Mouse (Mus musculus) lung, embryonic 14.5 days (tissue): Measurements from ENCODE around the gene Rgs6. TPM values are rescaled to one million over a fixed set of nuclear protein-coding genes. Genes with fewer than 3 reads are reported as not detected.

Source experiments
- ATAC-seq: fragments of 200-750 bp; cut with Nextera tagmentation; 2 replicates; pipeline ENCODE4 v1.8.0; 2017; ENCODE audit warnings: mild to moderate bottlenecking, moderate TSS enrichment, moderate library complexity; ENCODE audit not compliant: insufficient read depth
- DNase-seq: peaks from one replicate; pipeline ENCODE4 v3.0.0-alpha.2; 2015
- H3K27ac ChIP-seq: fragments of 300-500 bp; sonication (generic); 2 replicates; pipeline ENCODE4 v1.5.1; 2014; ENCODE audit warnings: low read depth, mild to moderate bottlenecking, moderate library complexity
- H3K27me3 ChIP-seq: fragments of 300-500 bp; sonication (generic); 2 replicates; pipeline ENCODE4 v1.6.1; 2014; ENCODE audit warnings: low read length, control low read depth; ENCODE audit not compliant: insufficient read depth
- H3K36me3 ChIP-seq: fragments of 300-500 bp; sonication (generic); 2 replicates; pipeline ENCODE4 v1.6.1; 2014; ENCODE audit warnings: control low read depth; ENCODE audit not compliant: insufficient read depth
- H3K4me1 ChIP-seq: fragments of 300-500 bp; sonication (generic); 2 replicates; pipeline ENCODE4 v1.6.1; 2014; ENCODE audit warnings: antibody characterized with exemption, control low read depth; ENCODE audit not compliant: insufficient read depth
- H3K4me2 ChIP-seq: fragments of 300-500 bp; sonication (generic); 2 replicates; pipeline ENCODE4 v1.6.1; 2014; ENCODE audit warnings: mild to moderate bottlenecking
- H3K4me3 ChIP-seq: fragments of 300-500 bp; sonication (generic); 2 replicates; pipeline ENCODE4 v1.5.1; 2014; ENCODE audit warnings: low read depth, low read length
- H3K9ac ChIP-seq: fragments of 300-500 bp; sonication (generic); 2 replicates; pipeline ENCODE4 v1.6.1; 2014
- H3K9me3 ChIP-seq: fragments of 300-500 bp; sonication (generic); 2 replicates; pipeline ENCODE4 v1.6.1; 2016; ENCODE audit warnings: low read depth, low read length, control low read depth
- CTCF ChIP-seq: IDR thresholded peaks from 2 replicates; pipeline ENCODE4 v1.5.1; 2016; ENCODE audit warnings: antibody characterized with exemption, low read depth
- WGBS: fragments of 180-500 bp; shearing (Covaris S2); extraction: QIAGEN DNeasy Blood & Tissue Kit; methylation state at CpG from one replicate; pipeline ENCODE4 v1.1.7; 2014; 5-methylcytosine and 5-hydroxymethylcytosine counted together
- polyA plus RNA-seq: library from polyadenylated mRNA; unstranded; fragments of >200 nt; fragmentation: Nextera tagmentation; extraction: Ambion mirVana; gene quantifications from 2 replicates; pipeline ENCODE4 v1.2.1, GENCODE M21; 2014

Rgs6 gene
- polyA plus RNA-seq, 1 experiment from 2014 or later: 2.8 TPM

DNA sequence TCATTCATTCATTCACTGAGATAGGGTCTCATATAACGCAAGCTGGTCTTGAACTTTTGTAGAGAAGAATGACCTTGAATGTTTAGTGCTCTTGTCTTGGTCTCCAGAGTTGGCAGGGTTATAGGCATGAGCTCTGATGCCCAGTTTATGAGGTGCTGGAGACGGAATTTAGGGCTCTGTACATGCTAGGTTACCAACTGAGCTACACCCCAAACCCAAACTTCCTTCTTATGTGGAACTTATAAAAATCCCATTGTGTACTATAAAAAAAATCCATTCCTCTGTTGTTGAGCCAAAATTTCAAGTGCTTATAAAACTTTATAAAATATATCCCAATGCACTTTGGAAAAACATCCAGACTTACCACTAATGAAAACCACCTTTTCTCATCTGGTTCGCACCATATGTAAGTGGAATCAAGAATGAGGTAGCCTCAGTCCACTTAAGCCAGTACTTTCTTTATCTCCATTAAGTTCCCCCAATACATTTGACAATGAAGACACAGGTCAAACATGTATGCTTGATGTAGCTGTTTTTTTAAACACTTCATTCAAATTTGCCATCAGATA is 260.3 kb downstream of the Rgs6 start:
- WGBS: 86% methylated on average over 3 of the region's 3 CpGs
- H3K4me3 ChIP-seq: no peak overlapping the region
- no peak overlapping the region for H3K9ac ChIP-seq
- H3K4me1 ChIP-seq: no peaks in the 10 kb centered on the region
- H3K9me3 ChIP-seq: no peaks in the 10 kb centered on the region
- no peak overlapping the region for H3K4me2 ChIP-seq
- H3K27me3 ChIP-seq: no peaks in the 10 kb centered on the region
- TF ChIP-seq CTCF: no peak
- DNase-seq (no peak), ATAC-seq (no peak)
- no peaks in the 10 kb centered on the region for H3K36me3 ChIP-seq
- no peak overlapping the region for H3K27ac ChIP-seq

DNA sequence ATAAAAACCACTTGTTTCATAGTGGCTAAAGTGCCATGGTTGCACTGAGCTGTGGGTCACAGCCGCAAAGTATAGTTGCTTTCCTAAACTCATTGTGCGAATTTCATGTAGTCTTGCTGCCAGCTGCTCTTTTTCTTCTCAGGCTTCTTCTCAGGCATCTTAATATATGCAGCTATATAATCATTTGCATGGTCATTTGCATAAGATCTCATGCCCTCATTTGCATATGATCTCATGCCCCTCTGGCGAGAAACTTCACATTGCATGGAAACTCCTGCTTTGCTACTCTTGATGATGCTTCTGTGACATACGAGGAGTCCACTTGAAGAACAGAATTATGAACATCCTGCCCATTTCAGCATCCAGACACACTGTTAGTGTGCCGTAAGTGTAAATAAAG is 266.8 kb downstream of the Rgs6 start:
- Histone ChIP-seq H3K9me3 (no peaks in the 10 kb centered on the region), H3K4me2 (no peak overlapping the region), H3K9ac (no peak overlapping the region), H3K36me3 (no peaks in the 10 kb centered on the region), H3K4me1 (no peaks in the 10 kb centered on the region), H3K27ac (no peak overlapping the region), H3K4me3 (no peak overlapping the region), H3K27me3 (no peaks in the 10 kb centered on the region)
- WGBS: 86% methylated on average over 5 of the region's 5 CpGs
- ATAC-seq: no peak
- no peak for TF ChIP-seq CTCF
- DNase-seq: no peak

DNA sequence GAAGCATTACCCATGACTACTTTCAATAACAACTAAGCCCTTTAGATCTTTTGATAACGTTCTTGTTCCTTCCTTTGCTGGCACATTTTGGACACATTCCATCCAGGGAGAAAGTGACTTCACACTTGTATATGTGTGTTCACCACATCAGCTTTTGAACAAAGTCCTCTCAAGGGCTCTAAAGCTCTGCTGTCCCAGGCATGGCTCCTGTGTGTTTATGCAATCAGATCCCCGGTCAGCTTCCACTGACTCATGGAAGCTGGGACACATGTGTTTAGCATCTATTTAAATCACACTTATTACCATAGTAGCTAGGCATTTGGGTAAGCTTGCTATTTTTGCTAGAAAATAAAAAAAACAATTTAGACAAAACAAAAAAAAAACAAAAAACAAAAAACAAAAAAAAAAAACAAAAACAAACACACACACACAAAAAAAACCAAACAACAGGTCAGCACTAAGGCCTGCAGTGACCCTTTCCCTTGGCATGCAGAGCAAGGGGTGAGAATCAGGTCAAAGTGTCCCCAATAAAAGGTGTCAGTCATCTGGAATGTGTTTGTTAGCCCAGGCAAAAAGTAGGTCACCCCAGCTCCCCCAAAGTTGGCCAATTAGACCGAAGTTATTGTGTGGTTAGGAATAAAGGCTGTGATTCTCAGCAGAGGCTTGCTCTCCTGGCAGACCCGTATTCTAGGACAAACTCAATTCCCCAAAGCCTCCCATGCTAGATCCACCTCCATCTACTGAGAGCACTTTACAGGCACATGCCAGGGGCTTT is 267.4 kb downstream of the Rgs6 start:
- no peak overlapping the region for H3K4me3 ChIP-seq
- 52% methylated on average over 4 of the region's 4 CpGs for WGBS
- no peaks in the 10 kb centered on the region for H3K27me3 ChIP-seq
- no peaks in the 10 kb centered on the region for H3K9me3 ChIP-seq
- no peak overlapping the region for H3K9ac ChIP-seq
- no peak for TF ChIP-seq CTCF
- DNase-seq: no peak
- H3K36me3 ChIP-seq: no peaks in the 10 kb centered on the region
- no peak for ATAC-seq
- H3K4me1 ChIP-seq: no peaks in the 10 kb centered on the region
- no peak overlapping the region for H3K27ac ChIP-seq
- H3K4me2 ChIP-seq: no peak overlapping the region

DNA sequence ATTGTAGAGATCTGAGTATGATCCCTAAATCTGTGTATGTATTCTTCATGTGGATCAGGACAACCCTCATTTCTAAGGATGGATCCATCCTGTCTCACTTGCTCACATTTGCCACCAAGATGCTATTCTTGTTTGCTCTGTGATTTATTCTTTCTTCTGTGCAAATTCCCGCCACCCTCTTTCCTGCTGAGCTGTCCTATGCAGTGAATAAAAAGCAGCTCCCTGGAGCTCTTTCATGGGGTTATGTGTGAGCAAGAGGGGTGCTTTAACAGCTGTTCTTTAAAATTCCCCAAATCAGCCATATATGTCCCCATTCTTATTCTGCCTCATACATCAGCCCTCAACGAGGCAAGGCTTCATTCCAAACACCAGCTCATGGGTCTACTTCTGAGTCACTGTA is 277.6 kb downstream of the Rgs6 start:
- WGBS: 57% methylated on average over 2 of the region's 2 CpGs
- H3K9ac ChIP-seq: no peak overlapping the region
- no peak overlapping the region for H3K4me3 ChIP-seq
- H3K36me3 ChIP-seq: no peaks in the 10 kb centered on the region
- no peaks in the 10 kb centered on the region for H3K4me1 ChIP-seq
- DNase-seq (no peak), ATAC-seq (no peak)
- H3K9me3 ChIP-seq: no peaks in the 10 kb centered on the region
- no peak overlapping the region for H3K4me2 ChIP-seq
- no peak for TF ChIP-seq CTCF
- H3K27me3 ChIP-seq: no peaks in the 10 kb centered on the region
- no peak overlapping the region for H3K27ac ChIP-seq

DNA sequence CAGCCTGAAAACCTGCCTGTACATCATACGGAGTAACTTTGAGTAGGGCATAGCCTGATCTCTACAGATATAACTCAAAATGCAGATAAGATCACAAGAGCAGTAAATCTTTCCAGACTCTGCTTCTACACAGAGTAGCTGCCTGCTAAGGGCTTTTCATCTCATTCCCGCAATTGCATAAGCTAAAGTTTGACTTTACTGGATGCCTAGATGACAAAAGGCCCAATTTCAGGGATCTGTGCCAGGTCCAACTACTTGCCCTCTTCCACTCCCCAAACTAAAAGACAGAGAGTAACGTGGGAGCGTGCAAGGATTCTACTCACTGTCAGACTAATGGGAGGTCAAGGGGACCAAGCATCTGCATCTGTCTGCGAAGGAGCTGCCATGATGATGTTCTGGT is 292.6 kb downstream of the Rgs6 start:
- no peak for DNase-seq
- ATAC-seq: no peak
- H3K4me1 ChIP-seq: no peaks in the 10 kb centered on the region
- H3K4me3 ChIP-seq: no peak overlapping the region
- no peak overlapping the region for H3K4me2 ChIP-seq
- 76% methylated on average over 5 of the region's 5 CpGs for WGBS
- no peak overlapping the region for H3K9ac ChIP-seq
- no peaks in the 10 kb centered on the region for H3K27me3 ChIP-seq
- no peaks in the 10 kb centered on the region for H3K36me3 ChIP-seq
- no peaks in the 10 kb centered on the region for H3K9me3 ChIP-seq
- no peak for TF ChIP-seq CTCF
- no peak overlapping the region for H3K27ac ChIP-seq

DNA sequence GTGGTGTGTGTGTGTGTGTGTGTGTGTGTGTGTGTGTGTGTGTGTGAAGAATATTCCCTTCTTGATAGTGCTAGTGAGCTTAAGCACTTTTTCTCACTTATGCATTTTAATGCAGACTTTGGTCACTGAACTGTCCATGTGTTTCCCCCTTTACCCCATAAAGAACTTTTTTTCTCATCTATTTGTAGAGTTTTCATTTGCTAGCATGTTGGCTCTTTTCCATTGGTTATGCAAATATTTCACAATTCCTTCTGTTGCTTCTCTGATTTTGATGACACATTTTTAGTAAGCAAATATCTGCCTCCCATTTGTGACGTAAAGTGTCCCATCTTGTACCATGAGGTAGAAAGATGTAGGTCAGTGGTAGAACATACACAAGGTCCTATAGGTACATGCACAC is 295.0 kb downstream of the Rgs6 start:
- DNase-seq: no peak
- Histone ChIP-seq H3K36me3 (no peaks in the 10 kb centered on the region), H3K4me1 (no peaks in the 10 kb centered on the region), H3K4me3 (no peak overlapping the region), H3K27ac (no peak overlapping the region), H3K9me3 (no peaks in the 10 kb centered on the region), H3K27me3 (no peaks in the 10 kb centered on the region), H3K9ac (no peak overlapping the region), H3K4me2 (no peak overlapping the region)
- no peak for TF ChIP-seq CTCF
- WGBS: 88% methylated on average over 1 of the region's 1 CpGs
- ATAC-seq: no peak

DNA sequence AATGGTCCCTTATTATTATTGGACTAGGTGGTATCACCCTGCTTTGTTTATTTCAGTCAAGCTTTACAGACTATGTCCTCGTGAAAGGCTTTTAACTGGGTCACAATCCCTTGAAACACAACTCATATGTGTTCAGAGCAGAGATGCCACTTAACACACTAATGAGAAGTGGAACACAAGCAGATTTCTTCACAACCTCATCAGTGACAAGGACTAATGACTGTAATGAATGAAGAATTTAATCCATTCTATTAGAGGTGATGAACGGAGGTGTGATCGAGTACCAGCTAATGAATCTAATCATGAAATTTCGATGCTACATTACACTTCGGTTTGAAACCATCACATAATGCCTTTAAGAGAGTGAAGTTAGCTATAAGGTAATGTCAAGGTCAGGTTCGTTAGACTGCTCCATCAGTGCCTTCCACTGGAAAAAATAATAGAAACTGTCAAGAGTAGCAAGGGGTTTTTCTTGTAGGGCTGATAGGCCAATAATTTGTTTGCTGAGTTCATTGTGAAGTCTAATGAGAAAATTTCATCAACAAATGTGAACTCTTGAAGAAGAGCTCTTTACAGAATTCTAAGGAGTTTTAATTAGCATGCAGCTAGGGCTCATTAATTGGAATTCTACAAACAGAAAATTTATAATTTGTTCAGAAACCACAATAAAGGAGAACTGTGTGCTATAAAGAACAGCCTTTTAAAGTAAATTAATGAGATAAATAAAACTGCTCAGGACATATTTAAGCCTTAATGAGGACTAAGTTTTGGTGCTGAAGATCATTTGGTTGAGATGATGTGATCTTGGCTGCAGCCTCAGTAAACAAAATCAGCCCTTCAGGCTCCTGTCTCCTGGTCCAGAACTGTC is 307.1 kb downstream of the Rgs6 start:
- H3K4me1 ChIP-seq: no peaks in the 10 kb centered on the region
- 82% methylated on average over 6 of the region's 6 CpGs for WGBS
- ATAC-seq: no peak
- no peak overlapping the region for H3K4me2 ChIP-seq
- H3K36me3 ChIP-seq: no peaks in the 10 kb centered on the region
- H3K4me3 ChIP-seq: no peak overlapping the region
- H3K27me3 ChIP-seq: no peaks in the 10 kb centered on the region
- no peak overlapping the region for H3K27ac ChIP-seq
- TF ChIP-seq CTCF: no peak
- no peak overlapping the region for H3K9ac ChIP-seq
- H3K9me3 ChIP-seq: no peaks in the 10 kb centered on the region
- no peak for DNase-seq
